Mouse (Mus musculus): ENCODE data around the gene Dmp1. TPM values are rescaled to one million over a fixed set of nuclear protein-coding genes. Genes with fewer than 3 reads are reported as not detected.

The Dmp1 gene
- polyA plus RNA-seq, 1 experiment: not detected

- TF ChIP-seq POLR2A (IDR thresholded peaks at IDR 0.05; ENCODE audit: low read depth, low read length): no peak
- no peak for TF ChIP-seq CTCF (conservative IDR thresholded peaks at IDR 0.05; ENCODE audit: insufficient read depth, insufficient read length, low read depth, low read length)
- Histone ChIP-seq H3K36me3 (ENCODE audit: control insufficient read depth, insufficient read depth, low read length) (no peaks in the 10 kb centered on the region), H3K4me1 (ENCODE audit: control insufficient read depth, insufficient read depth, low read length) (no peaks in the 10 kb centered on the region), H3K4me3 (ENCODE audit: insufficient read depth, low read depth, low read length) (no peak overlapping the region), H3K27ac (ENCODE audit: insufficient read depth, low read depth, low read length) (no peak overlapping the region), H3K27me3 (replicated peaks; ENCODE audit: control insufficient read depth, insufficient read depth, low read length) (no peaks in the 10 kb centered on the region)
- no peak for DNase-seq
- WGBS: 53% methylated on average over 3 of the region's 3 CpGs
Observed at GRCm38 (mm10) chr5:104256585-104256984, 54.2 kb downstream of the Dmp1 start.

- 80% methylated on average over 4 of the region's 4 CpGs for WGBS
Observed at GRCm38 (mm10) chr5:104261908-104262461, 59.6 kb downstream of the Dmp1 start.

GRCm38 (mm10) chr5:104263014-104263776, 60.8 kb downstream of the Dmp1 start:
- Histone ChIP-seq H3K4me1 (ENCODE audit: control insufficient read depth, insufficient read depth, low read length) (no peaks in the 10 kb centered on the region), H3K4me3 (ENCODE audit: insufficient read depth, low read depth, low read length) (no peak overlapping the region), H3K27me3 (replicated peaks; ENCODE audit: control insufficient read depth, insufficient read depth, low read length) (no peaks in the 10 kb centered on the region), H3K36me3 (ENCODE audit: control insufficient read depth, insufficient read depth, low read length) (no peaks in the 10 kb centered on the region), H3K27ac (ENCODE audit: insufficient read depth, low read depth, low read length) (no peak overlapping the region)
- TF ChIP-seq CTCF (conservative IDR thresholded peaks at IDR 0.05; ENCODE audit: insufficient read depth, insufficient read length, low read depth, low read length): no peak
- no peak for TF ChIP-seq POLR2A (IDR thresholded peaks at IDR 0.05; ENCODE audit: low read depth, low read length)
- WGBS: 86% methylated on average over 13 of the region's 13 CpGs
- no peak for DNase-seq

More at GRCm38 (mm10) chr5:104261908-104262461, 59.6 kb downstream of the Dmp1 start:
- DNase-seq: no peak
- Histone ChIP-seq H3K4me1 (ENCODE audit: control insufficient read depth, insufficient read depth, low read length) (no peaks in the 10 kb centered on the region), H3K27ac (ENCODE audit: insufficient read depth, low read depth, low read length) (no peak overlapping the region), H3K27me3 (replicated peaks; ENCODE audit: control insufficient read depth, insufficient read depth, low read length) (no peaks in the 10 kb centered on the region), H3K36me3 (ENCODE audit: control insufficient read depth, insufficient read depth, low read length) (no peaks in the 10 kb centered on the region), H3K4me3 (ENCODE audit: insufficient read depth, low read depth, low read length) (no peak overlapping the region)
- TF ChIP-seq CTCF (conservative IDR thresholded peaks at IDR 0.05; ENCODE audit: insufficient read depth, insufficient read length, low read depth, low read length): no peak
- no peak for TF ChIP-seq POLR2A (IDR thresholded peaks at IDR 0.05; ENCODE audit: low read depth, low read length)

Other genes starting within 250 kb of the Dmp1 start
- 0.13 TPM in 1 of 2 replicates, not detected in the other for gene Hsd17b13, start 225.2 kb upstream of the Dmp1 start, polyA plus RNA-seq (2012; rRNA removed)
- gene Hsd17b11, start 180.7 kb upstream of the Dmp1 start, polyA plus RNA-seq (2012; rRNA removed): 64.4 and 65.2 TPM in 2 replicates
- gene Nudt9, start 156.3 kb upstream of the Dmp1 start, polyA plus RNA-seq (2012; rRNA removed): 59.7 and 63.8 TPM in 2 replicates
- gene Gm17660, start 125.0 kb upstream of the Dmp1 start, polyA plus RNA-seq (2012; rRNA removed): not detected in 2 replicates
- 31.6 and 36.4 TPM in 2 replicates for gene Sparcl1, start 88.9 kb upstream of the Dmp1 start, polyA plus RNA-seq (2012; rRNA removed)
- not detected in 2 replicates for gene Dspp, start 31.9 kb upstream of the Dmp1 start, polyA plus RNA-seq (2012; rRNA removed)
- gene Ibsp, start 96.6 kb downstream of the Dmp1 start, polyA plus RNA-seq (2012; rRNA removed): not detected in 2 replicates
- not detected in 2 replicates for gene Mepe, start 122.7 kb downstream of the Dmp1 start, polyA plus RNA-seq (2012; rRNA removed)
- 1,966 and 1,980 TPM in 2 replicates for gene Spp1, start 232.5 kb downstream of the Dmp1 start, polyA plus RNA-seq (2012; rRNA removed)

Measured in kidney, adult 2 months (tissue).